Mouse (Mus musculus) heart, embryonic 16.5 days (tissue): ENCODE measurements around the gene Lacc1. TPM values are rescaled to one million over a fixed set of nuclear protein-coding genes. Genes with fewer than 3 reads are reported as not detected.
"Not testable (repeated sequence)": the region's sequence is repeated elsewhere in the genome, so short reads cannot be mapped to it uniquely, and the experiment has no call there.

Source experiments
- ATAC-seq: fragments of 200-750 bp; cut with Nextera tagmentation; replicated peaks from 2 replicates; pipeline ENCODE4 v1.8.0; 2017; ENCODE audit warnings: moderate number of reproducible peaks; ENCODE audit not compliant: insufficient read depth, low FRiP score; ENCODE audit errors: extremely low read depth
- H3K27ac ChIP-seq: fragments of 300-500 bp; sonication (generic); 2 replicates; pipeline ENCODE4 v1.5.1; 2014; ENCODE audit warnings: mild to moderate bottlenecking, low read length, control low read depth, moderate library complexity
- H3K27me3 ChIP-seq: fragments of 300-500 bp; sonication (generic); 2 replicates; pipeline ENCODE4 v1.6.1; 2014; ENCODE audit warnings: low read length, mixed read lengths; ENCODE audit not compliant: control insufficient read depth, insufficient read depth
- H3K36me3 ChIP-seq: fragments of 300-500 bp; sonication (generic); 2 replicates; pipeline ENCODE4 v1.6.1; 2014; ENCODE audit not compliant: control insufficient read depth, insufficient read depth
- H3K4me1 ChIP-seq: fragments of 300-500 bp; sonication (generic); 2 replicates; pipeline ENCODE4 v1.6.1; 2014; ENCODE audit warnings: low read length, mixed read lengths; ENCODE audit not compliant: control insufficient read depth, insufficient read depth
- H3K4me2 ChIP-seq: fragments of 300-500 bp; sonication (generic); 2 replicates; pipeline ENCODE4 v1.6.1; 2014; ENCODE audit warnings: low read depth, mild to moderate bottlenecking, control low read depth, low read length
- H3K4me3 ChIP-seq: fragments of 300-500 bp; sonication (generic); 2 replicates; pipeline ENCODE4 v1.5.1; 2014; ENCODE audit warnings: mild to moderate bottlenecking, control low read depth, low read length
- H3K9ac ChIP-seq: fragments of 300-500 bp; sonication (generic); 2 replicates; pipeline ENCODE4 v1.6.1; 2014; ENCODE audit warnings: low read length, control low read depth
- H3K9me3 ChIP-seq: fragments of 300-500 bp; sonication (generic); replicated peaks from 2 replicates; pipeline ENCODE4 v1.6.1; 2016; ENCODE audit warnings: low read length; ENCODE audit not compliant: control insufficient read depth
- WGBS: fragments of 180-500 bp; shearing (Covaris S2); extraction: QIAGEN DNeasy Blood & Tissue Kit; methylation state at CpG from one replicate; pipeline ENCODE4 v1.1.7; 2014; 5-methylcytosine and 5-hydroxymethylcytosine counted together
- polyA plus RNA-seq: library from polyadenylated mRNA; unstranded; fragments of >200 nt; fragmentation: Nextera tagmentation; extraction: Ambion mirVana; gene quantifications from 2 replicates; pipeline ENCODE4 v1.2.1, GENCODE M21; 2015

Lacc1 gene
- polyA plus RNA-seq, 1 experiment from 2014 or later: 7.7 TPM

- H3K4me1 ChIP-seq: no peaks in the 10 kb centered on the region
- H3K4me2 ChIP-seq: no peak overlapping the region
- H3K4me3 ChIP-seq: no peak overlapping the region
- H3K9ac ChIP-seq: no peak overlapping the region
- no peaks in the 10 kb centered on the region for H3K9me3 ChIP-seq
- 55% methylated on average over 8 of the region's 8 CpGs for WGBS
- H3K36me3 ChIP-seq: no peaks in the 10 kb centered on the region
- H3K27me3 ChIP-seq: no peaks in the 10 kb centered on the region
- ATAC-seq: no peak
- no peak overlapping the region for H3K27ac ChIP-seq
Measured at GRCm38 (mm10) chr14:77004740-77005139, 32.0 kb downstream of the Lacc1 start.

- not testable (repeated sequence) for H3K4me1 ChIP-seq, H3K36me3 ChIP-seq
Measured at GRCm38 (mm10) chr14:76990351-76990750, 46.4 kb downstream of the Lacc1 start.

GRCm38 (mm10) chr14:76981781-76982180 lies 54.9 kb downstream of the Lacc1 start:
- Histone ChIP-seq H3K27ac (no peak overlapping the region), H3K4me3 (no peak overlapping the region), H3K36me3 (no peaks in the 10 kb centered on the region), H3K4me1 (no peaks in the 10 kb centered on the region), H3K27me3 (no peaks in the 10 kb centered on the region), H3K9me3 (no peaks in the 10 kb centered on the region), H3K4me2 (no peak overlapping the region), H3K9ac (no peak overlapping the region)
- ATAC-seq: no peak
- 38% methylated on average over 1 of the region's 1 CpGs for WGBS

More at GRCm38 (mm10) chr14:76990351-76990750, 46.4 kb downstream of the Lacc1 start:
- not testable (repeated sequence) for ATAC-seq, H3K27ac ChIP-seq, H3K9me3 ChIP-seq, H3K4me3 ChIP-seq, H3K27me3 ChIP-seq, H3K9ac ChIP-seq, H3K4me2 ChIP-seq
- WGBS: 90% methylated on average over 2 of the region's 2 CpGs

GRCm38 (mm10) chr14:76981176-76981575 lies 55.5 kb downstream of the Lacc1 start:
- Histone ChIP-seq H3K9ac (no peak overlapping the region), H3K36me3 (no peaks in the 10 kb centered on the region), H3K27me3 (no peaks in the 10 kb centered on the region), H3K4me2 (no peak overlapping the region), H3K4me3 (no peak overlapping the region), H3K4me1 (no peaks in the 10 kb centered on the region), H3K9me3 (no peaks in the 10 kb centered on the region), H3K27ac (no peak overlapping the region)
- no peak for ATAC-seq
- 94% methylated on average over 4 of the region's 4 CpGs for WGBS

- Histone ChIP-seq H3K27me3 (no peaks in the 10 kb centered on the region), H3K4me3 (no peak overlapping the region), H3K27ac (no peak overlapping the region), H3K9ac (no peak overlapping the region), H3K9me3 (no peaks in the 10 kb centered on the region), H3K36me3 (no peaks in the 10 kb centered on the region), H3K4me2 (no peak overlapping the region), H3K4me1 (no peaks in the 10 kb centered on the region)
- no peak for ATAC-seq
- WGBS: 65% methylated on average over 9 of the region's 9 CpGs
Measured at GRCm38 (mm10) chr14:76979569-76979968, 57.1 kb downstream of the Lacc1 start.

Other genes with a start within 250 kb of the Lacc1 start
- 1.6 TPM in 2 replicates for gene Ccdc122, start 132 bp downstream of the Lacc1 start, polyA plus RNA-seq
- gene Enox1, start 119.9 kb upstream of the Lacc1 start, polyA plus RNA-seq: 1.9 and 2.0 TPM in 2 replicates